Comparison of ENCODE assay signal across 22 mouse cellular contexts in genomic region chr10:25369691-25370090, GRCm38 (mm10). TPM values are rescaled to one million over a fixed set of nuclear protein-coding genes. Genes with fewer than 3 reads are reported as not detected.
DNase-seq lines count a peak whose midpoint lies in the region; ATAC-seq and TF ChIP-seq lines count a peak whose summit lies in the region.
"Had no signal": no experiment of that assay in that cellular context is flagged by ENCODE, and none has a peak within 500 bp of the region (broad histone marks: within the 10 kb centered on the region; RNA-seq: fewer than 3 reads in every experiment).

No protein-coding gene starts in this region.

- H3K4me3 ChIP-seq in gastrocnemius, adult 2 months = peak overlapping the region; percentile 30
- H3K4me3 ChIP-seq in megakaryocyte, embryonic 14.5 days (replicated peaks) = peak overlapping the region; percentile 29
- H3K4me3 ChIP-seq in embryonic facial prominence, embryonic 13.5 days = no peak overlapping the region
- H3K4me3 ChIP-seq in small intestine, adult 2 months (ENCODE audit: low read depth, low read length) = no peak overlapping the region
- H3K4me3 ChIP-seq in liver, postnatal 0 days (ENCODE audit: low read depth, low read length) = no peak overlapping the region
- H3K4me3 ChIP-seq: heart, embryonic 12.5 days; liver, embryonic 15.5 days had no signal

- ATAC-seq in megakaryocyte, adult 5-6 weeks (ENCODE audit: poor library complexity, severe bottlenecking) = no peak
- no peak for ATAC-seq in embryonic facial prominence, embryonic 13.5 days (ENCODE audit: insufficient number of reproducible peaks, insufficient read depth, low FRiP score, low TSS enrichment, low read depth)
- ATAC-seq in liver, postnatal 0 days = no peak
- ATAC-seq: forebrain, embryonic 14.5 days; inflammation-experienced regulatory T-cells, adult 6 months had no signal

- TF ChIP-seq POLR2A in small intestine, adult 2 months (IDR thresholded peaks at IDR 0.05; ENCODE audit: low read depth, low read length) = no peak

- TF ChIP-seq EP300 in liver, postnatal 0 days (IDR thresholded peaks at IDR 0.05; ENCODE audit: low read depth) = no peak

- H3K9me3 ChIP-seq in megakaryocyte, embryonic 14.5 days = no peaks in the 10 kb centered on the region
- H3K9me3 ChIP-seq in embryonic facial prominence, embryonic 13.5 days = no peaks in the 10 kb centered on the region
- no peaks in the 10 kb centered on the region for H3K9me3 ChIP-seq in liver, postnatal 0 days (ENCODE audit: low read length)
- H3K9me3 ChIP-seq: heart, embryonic 12.5 days; liver, embryonic 15.5 days had no signal

- DNase-seq in gastrocnemius, adult 2 months = peak; percentile 36
- DNase-seq in gastrocnemius, postnatal 10 days = no peak
- DNase-seq in liver, postnatal 0 days = no peak
- DNase-seq: adrenal gland, postnatal 14 days; cerebellum, adult 9-11 months; kidney, adult 18-20 months; layer of hippocampus, adult 9-11 months; liver; lung, postnatal 10 days; midbrain, embryonic 14.5 days; right cerebral cortex, postnatal 14 days; spleen, adult 18-20 months; thymus, postnatal 36 days had no signal

- peak overlapping the region; percentile 73 for H3K27ac ChIP-seq in gastrocnemius, adult 2 months
- peak overlapping the region; percentile 48; the same call in 1 of the 2 replicates for H3K27ac ChIP-seq in embryonic facial prominence, embryonic 13.5 days
- H3K27ac ChIP-seq in small intestine, adult 2 months (ENCODE audit: insufficient read depth, low read depth, low read length) = peak overlapping the region; percentile 16; the same call in 1 of the 2 replicates
- H3K27ac ChIP-seq in liver, postnatal 0 days (ENCODE audit: low read depth) = no peak overlapping the region
- H3K27ac ChIP-seq: hindbrain, embryonic 14.5 days; liver, embryonic 15.5 days had no signal

- 71% methylated on average over 9 of the region's 9 CpGs for WGBS in embryonic facial prominence, embryonic 13.5 days
- WGBS in small intestine, adult 2 months = 83% methylated on average over 9 of the region's 9 CpGs
- 85% methylated on average over 9 of the region's 9 CpGs for whole genome bisulfite sequencing in liver, postnatal 0 days (ENCODE audit: insufficient replicate concordance)

- H3K4me1 ChIP-seq in megakaryocyte, embryonic 14.5 days = peaks cover 70% of the 10 kb centered on the region
- peaks cover 78% of the 10 kb centered on the region for H3K4me1 ChIP-seq in embryonic facial prominence, embryonic 13.5 days
- H3K4me1 ChIP-seq in small intestine, adult 2 months (ENCODE audit: control insufficient read depth, insufficient read depth, insufficient read length, low read length) = peaks cover 13% of the 10 kb centered on the region; the same call in 1 of the 2 replicates
- H3K4me1 ChIP-seq in liver, postnatal 0 days (ENCODE audit: insufficient read depth) = peaks cover 13% of the 10 kb centered on the region

- no peak overlapping the region; the same call in 1 of the 2 replicates for H3K4me2 ChIP-seq in embryonic facial prominence, embryonic 13.5 days
- H3K4me2 ChIP-seq in liver, postnatal 0 days (ENCODE audit: low read depth, low read length) = no peak overlapping the region
- H3K4me2 ChIP-seq: heart, embryonic 12.5 days; hindbrain, embryonic 14.5 days; liver, embryonic 15.5 days had no signal

- intact Hi-C loops in gastrocnemius, adult 2 months (cut with DNase I) = no loop called here

- no peak overlapping the region for H3K9ac ChIP-seq in embryonic facial prominence, embryonic 13.5 days
- H3K9ac ChIP-seq in liver, postnatal 0 days (replicated peaks) = no peak overlapping the region
- H3K9ac ChIP-seq: heart, embryonic 12.5 days; hindbrain, embryonic 14.5 days; liver, embryonic 15.5 days had no signal

- no peaks in the 10 kb centered on the region for H3K27me3 ChIP-seq in megakaryocyte, embryonic 14.5 days (replicated peaks)
- no peaks in the 10 kb centered on the region for H3K27me3 ChIP-seq in embryonic facial prominence, embryonic 13.5 days
- H3K27me3 ChIP-seq in small intestine, adult 2 months (ENCODE audit: control insufficient read depth, insufficient read depth, low read length) = no peaks in the 10 kb centered on the region
- no peaks in the 10 kb centered on the region for H3K27me3 ChIP-seq in liver, postnatal 0 days (ENCODE audit: insufficient read depth, low read length)
- H3K27me3 ChIP-seq: heart, embryonic 12.5 days; liver, embryonic 15.5 days had no signal

- no peak for TF ChIP-seq CTCF in gastrocnemius, adult 2 months (IDR thresholded peaks at IDR 0.05)
- TF ChIP-seq CTCF in small intestine, adult 2 months (IDR thresholded peaks at IDR 0.05; ENCODE audit: extremely low read depth, insufficient read length, insufficient replicate concordance, low read depth, low read length) = no peak
- TF ChIP-seq CTCF in liver, postnatal 0 days (IDR thresholded peaks at IDR 0.05; ENCODE audit: low read depth) = no peak

- no peaks in the 10 kb centered on the region for H3K36me3 ChIP-seq in megakaryocyte, embryonic 14.5 days (replicated peaks; ENCODE audit: low read length)
- no peaks in the 10 kb centered on the region for H3K36me3 ChIP-seq in embryonic facial prominence, embryonic 13.5 days
- H3K36me3 ChIP-seq in small intestine, adult 2 months (ENCODE audit: control insufficient read depth, insufficient read depth, low read length) = no peaks in the 10 kb centered on the region
- no peaks in the 10 kb centered on the region for H3K36me3 ChIP-seq in liver, postnatal 0 days (replicated peaks; ENCODE audit: insufficient read depth, low read length)
- H3K36me3 ChIP-seq: heart, embryonic 12.5 days; liver, embryonic 15.5 days had no signal

RNA-seq across cellular contexts. Expression of gene Epb41l2, which starts 10.1 kb away (rescaled TPM):
- 10 to 100 TPM; 25.3 to 31.4 TPM for total RNA-seq in gastrocnemius, adult 2 months (2021)
- total RNA-seq in gastrocnemius, postnatal 10 days (2021) = 100 to 1,000 TPM in 1 of 2 experiments, 10 to 100 TPM in 1; 96.1 to 121 TPM
- polyA plus RNA-seq in megakaryocyte, embryonic 14.5 days (2012; ENCODE audit: insufficient read depth, low replicate concordance) = 8.3 and 33.7 TPM in 2 replicates
- 52.6 and 58.2 TPM in 2 replicates for total RNA-seq in megakaryocyte, adult 5-6 weeks (2015)
- 51.8 and 52.0 TPM in 2 replicates for total RNA-seq in megakaryocyte, adult 5-6 weeks (2017)
- 81.6 and 89.9 TPM in 2 replicates for polyA plus RNA-seq in embryonic facial prominence, embryonic 13.5 days (2015; fragmentation: Nextera tagmentation; extraction: Ambion mirVana)
- 8.0 and 18.2 TPM in 2 replicates for polyA plus RNA-seq in small intestine, adult 2 months (2012; rRNA removed)
- polyA plus RNA-seq in liver, postnatal 0 days (2015; fragmentation: Nextera tagmentation; extraction: Ambion mirVana) = 6.3 and 7.8 TPM in 2 replicates

Comparison
In these comparisons a context has a peak if more than half of its experiments do, and no peak if none do; other contexts are left out.
1. H3K4me3 ChIP-seq: peak in gastrocnemius, adult 2 months (single experiment) and megakaryocyte, embryonic 14.5 days (single experiment); none in embryonic facial prominence, embryonic 13.5 days (single experiment), small intestine, adult 2 months (single experiment) and liver, postnatal 0 days (single experiment).